Mouse (Mus musculus): ENCODE data around the gene Colq.

Gene Colq

GRCm38 (mm10) chr14:31575866-31576265 lies 15.3 kb downstream of the Colq start:
- no peak for DNase-seq (ENCODE audit: low spot score in 2 of 2)

GRCm38 (mm10) chr14:31574903-31575665 lies 16.1 kb downstream of the Colq start:
- no peak for DNase-seq (ENCODE audit: low spot score in 2 of 2)

GRCm38 (mm10) chr14:31572561-31573175 lies 18.5 kb downstream of the Colq start:
- DNase-seq (ENCODE audit: low spot score in 2 of 2): no peak

GRCm38 (mm10) chr14:31571419-31571818 lies 19.7 kb downstream of the Colq start:
- DNase-seq (ENCODE audit: low spot score in 2 of 2): no peak

- no peak for DNase-seq (ENCODE audit: low spot score in 2 of 2)
These were observed 20.8 kb downstream of the Colq start for GRCm38 (mm10) chr14:31570131-31570951.

- DNase-seq (ENCODE audit: low spot score in 2 of 2): peak; percentile 36 to 67
These were observed 22.0 kb downstream of the Colq start for GRCm38 (mm10) chr14:31569151-31569631.

GRCm38 (mm10) chr14:31565478-31566212 lies 25.5 kb downstream of the Colq start:
- no peak for DNase-seq (ENCODE audit: low spot score in 2 of 2)

- DNase-seq (ENCODE audit: low spot score in 2 of 2): peak; percentile 79
These were observed 26.5 kb downstream of the Colq start for GRCm38 (mm10) chr14:31564452-31565179.

GRCm38 (mm10) chr14:31560886-31561285 lies 30.3 kb downstream of the Colq start:
- DNase-seq (ENCODE audit: low spot score in 2 of 2): peak; percentile 54 to 77

GRCm38 (mm10) chr14:31559216-31559615 lies 31.9 kb downstream of the Colq start:
- DNase-seq (ENCODE audit: low spot score in 2 of 2): no peak

GRCm38 (mm10) chr14:31557784-31558183 lies 33.4 kb downstream of the Colq start:
- DNase-seq (ENCODE audit: low spot score in 2 of 2): no peak

- DNase-seq (ENCODE audit: low spot score in 2 of 2): no peak
These were observed 33.9 kb downstream of the Colq start for GRCm38 (mm10) chr14:31557273-31557672.

- no peak for DNase-seq (ENCODE audit: low spot score in 2 of 2)
These were observed 34.5 kb downstream of the Colq start for GRCm38 (mm10) chr14:31556526-31557260.

GRCm38 (mm10) chr14:31555963-31556434 lies 35.1 kb downstream of the Colq start:
- no peak for DNase-seq (ENCODE audit: low spot score in 2 of 2)

GRCm38 (mm10) chr14:31555021-31555420 lies 36.1 kb downstream of the Colq start:
- no peak for DNase-seq (ENCODE audit: low spot score in 2 of 2)

- DNase-seq (ENCODE audit: low spot score in 2 of 2): no peak
These were observed 47.2 kb downstream of the Colq start for GRCm38 (mm10) chr14:31543885-31544442.

- peak; percentile 22 to 55 for DNase-seq (ENCODE audit: low spot score in 2 of 2)
These were observed 53.8 kb downstream of the Colq start for GRCm38 (mm10) chr14:31537298-31537697.

- no peak for DNase-seq (ENCODE audit: low spot score in 2 of 2)
These were observed 58.5 kb downstream of the Colq start for GRCm38 (mm10) chr14:31532656-31533055.

GRCm38 (mm10) chr14:31531506-31532148 lies 59.5 kb downstream of the Colq start:
- DNase-seq (ENCODE audit: low spot score in 2 of 2): peak; percentile 13 to 41

Measured in heart, adult 9 months (tissue).